Mouse (Mus musculus) hindbrain, postnatal 0 days (tissue): ENCODE data around the gene Pou4f1. TPM values are rescaled to one million over a fixed set of nuclear protein-coding genes. Genes with fewer than 3 reads are reported as not detected.

Experiments used
- ATAC-seq: fragments of 200-750 bp; cut with Nextera tagmentation; 2 replicates; pipeline ENCODE4 v1.8.0; 2017; ENCODE audit warnings: mild to moderate bottlenecking, moderate TSS enrichment, moderate library complexity
- DNase-seq: peaks from one replicate; pipeline ENCODE4 v3.0.0-alpha.2; 2015; ENCODE audit warnings: low spot score
- H3K27ac ChIP-seq: fragments of 300-500 bp; sonication (generic); 2 replicates; pipeline ENCODE4 v1.5.1; 2014; ENCODE audit warnings: mild to moderate bottlenecking
- H3K27me3 ChIP-seq: fragments of 300-500 bp; sonication (generic); 2 replicates; pipeline ENCODE4 v1.6.1; 2014; ENCODE audit warnings: low read length, mixed read lengths; ENCODE audit not compliant: insufficient read depth
- H3K36me3 ChIP-seq: fragments of 300-500 bp; sonication (generic); 2 replicates; pipeline ENCODE4 v1.6.1; 2014; ENCODE audit warnings: low read length, mixed read lengths; ENCODE audit not compliant: insufficient read depth
- H3K4me1 ChIP-seq: fragments of 300-500 bp; sonication (generic); 2 replicates; pipeline ENCODE4 v1.6.1; 2014; ENCODE audit warnings: antibody characterized with exemption, low read length, mixed read lengths; ENCODE audit not compliant: insufficient read depth
- H3K4me2 ChIP-seq: fragments of 300-500 bp; sonication (generic); 2 replicates; pipeline ENCODE4 v1.6.1; 2014; ENCODE audit warnings: low read depth, mild to moderate bottlenecking, low read length, moderate library complexity, mixed read lengths
- H3K4me3 ChIP-seq: fragments of 300-500 bp; sonication (generic); 2 replicates; pipeline ENCODE4 v1.5.1; 2014; ENCODE audit warnings: low read length
- H3K9ac ChIP-seq: fragments of 300-500 bp; sonication (generic); replicated peaks from 2 replicates; pipeline ENCODE4 v1.6.1; 2014; ENCODE audit warnings: mild to moderate bottlenecking, low read length, moderate library complexity, mixed read lengths
- H3K9me3 ChIP-seq: fragments of 300-500 bp; sonication (generic); 2 replicates; pipeline ENCODE4 v1.6.1; 2016; ENCODE audit warnings: low read length, mixed read lengths
- CTCF ChIP-seq: IDR thresholded peaks from 2 replicates; pipeline ENCODE4 v1.5.1; 2016; ENCODE audit warnings: antibody characterized with exemption, control low read depth, low read depth
- WGBS: fragments of 180-500 bp; shearing (Covaris S2); extraction: QIAGEN DNeasy Blood & Tissue Kit; methylation state at CpG from one replicate; pipeline ENCODE4 v1.1.7; 2014; 5-methylcytosine and 5-hydroxymethylcytosine counted together
- polyA plus RNA-seq: library from polyadenylated mRNA; unstranded; fragments of >200 nt; fragmentation: Nextera tagmentation; extraction: Ambion mirVana; gene quantifications from 2 replicates; pipeline ENCODE4 v1.2.1, GENCODE M21; 2015
- total RNA-seq: library from RNA; depleted of rRNA; stranded (reverse); fragments of >200 nt; gene quantifications from 2 replicates; pipeline ENCODE4 v1.2.3, GENCODE M21; 2014; rRNA removed

The Pou4f1 gene
- total and polyA plus RNA-seq, 2 experiments from 2014 or later = 7.7 to 19.0 TPM

DNA sequence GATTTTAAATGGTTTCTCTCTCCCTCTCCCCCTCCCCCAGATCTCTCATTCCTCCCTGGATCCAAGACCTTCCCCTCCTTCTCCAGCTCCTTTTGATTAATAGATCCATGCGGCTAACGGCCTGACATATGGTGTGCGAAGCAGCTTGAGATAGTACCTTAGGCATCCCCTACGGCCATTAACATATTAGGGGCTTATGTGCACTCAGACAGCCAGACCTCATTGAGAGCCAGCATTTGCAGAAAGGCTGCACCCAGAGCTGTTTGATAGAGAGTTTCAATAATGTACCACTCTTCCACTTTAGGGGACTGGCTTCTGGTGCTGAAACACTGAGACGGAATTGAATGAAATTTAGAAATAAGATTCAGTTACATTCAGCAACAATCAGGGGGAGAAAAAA is 10.8 kb downstream of the Pou4f1 start:
- peak; percentile 41 for DNase-seq
- no peak overlapping the region for H3K4me3 ChIP-seq
- H3K27me3 ChIP-seq = peaks cover 64% of the 10 kb centered on the region
- no peak overlapping the region for H3K9ac ChIP-seq
- ATAC-seq = no peak; the same call in 1 of the 2 replicates
- no peak overlapping the region for H3K27ac ChIP-seq
- no peak for TF ChIP-seq CTCF
- no peak overlapping the region for H3K4me2 ChIP-seq
- WGBS = 3% methylated on average over 5 of the region's 5 CpGs
- no peaks in the 10 kb centered on the region for H3K4me1 ChIP-seq
- no peaks in the 10 kb centered on the region for H3K9me3 ChIP-seq
- H3K36me3 ChIP-seq = no peaks in the 10 kb centered on the region

DNA sequence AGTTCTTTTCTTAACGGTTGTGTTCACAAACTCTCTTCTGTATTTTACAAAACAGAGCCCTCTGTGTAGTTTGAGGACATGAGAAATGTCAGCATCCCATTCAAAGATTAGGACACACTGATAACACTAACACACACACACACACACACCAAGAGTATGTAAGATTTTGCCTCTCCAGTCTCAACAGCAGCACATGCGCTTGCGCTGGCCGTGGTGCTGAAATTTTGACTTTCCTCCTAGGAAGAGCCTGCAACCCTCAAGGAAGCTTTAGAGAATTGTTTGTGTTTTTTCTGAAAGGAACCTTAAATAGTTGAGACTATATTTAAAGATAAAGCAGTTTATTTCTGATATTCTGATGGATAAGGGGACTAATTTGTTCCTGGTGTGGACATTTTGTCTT is 14.0 kb downstream of the Pou4f1 start:
- no peak overlapping the region for H3K4me3 ChIP-seq
- peaks cover 60% of the 10 kb centered on the region for H3K27me3 ChIP-seq
- 28% methylated on average over 4 of the region's 4 CpGs for WGBS
- H3K9ac ChIP-seq = no peak overlapping the region
- H3K27ac ChIP-seq = no peak overlapping the region
- H3K36me3 ChIP-seq = no peaks in the 10 kb centered on the region
- TF ChIP-seq CTCF = no peak
- no peaks in the 10 kb centered on the region for H3K4me1 ChIP-seq
- ATAC-seq (no peak), DNase-seq (peak; percentile 65)
- H3K9me3 ChIP-seq = no peaks in the 10 kb centered on the region
- H3K4me2 ChIP-seq = no peak overlapping the region

DNA sequence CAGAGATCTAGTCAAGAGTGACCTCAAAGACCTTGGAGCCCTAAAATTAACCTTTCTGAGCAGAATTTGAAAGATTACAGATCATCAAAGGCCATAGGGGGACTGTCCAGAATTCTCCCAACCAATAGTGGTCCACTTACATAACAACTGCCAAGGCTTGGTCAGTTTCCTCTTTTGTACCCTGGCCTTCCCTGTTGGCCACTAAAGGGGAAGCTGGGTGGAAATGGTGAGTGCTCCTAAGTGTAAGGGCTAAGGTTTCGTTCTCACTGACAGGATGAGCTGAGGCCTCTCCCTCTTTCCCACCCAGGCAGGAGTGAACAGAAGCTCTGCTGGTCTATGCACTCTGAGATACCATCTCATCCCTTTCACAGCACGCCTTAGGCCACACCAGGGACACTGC is 33.5 kb downstream of the Pou4f1 start:
- Histone ChIP-seq H3K4me3 (no peak overlapping the region), H3K36me3 (no peaks in the 10 kb centered on the region), H3K27me3 (no peaks in the 10 kb centered on the region), H3K4me1 (no peaks in the 10 kb centered on the region), H3K4me2 (no peak overlapping the region), H3K27ac (no peak overlapping the region), H3K9ac (no peak overlapping the region), H3K9me3 (no peaks in the 10 kb centered on the region)
- no peak for TF ChIP-seq CTCF
- ATAC-seq (no peak), DNase-seq (no peak)
- 73% methylated on average over 2 of the region's 2 CpGs for WGBS

DNA sequence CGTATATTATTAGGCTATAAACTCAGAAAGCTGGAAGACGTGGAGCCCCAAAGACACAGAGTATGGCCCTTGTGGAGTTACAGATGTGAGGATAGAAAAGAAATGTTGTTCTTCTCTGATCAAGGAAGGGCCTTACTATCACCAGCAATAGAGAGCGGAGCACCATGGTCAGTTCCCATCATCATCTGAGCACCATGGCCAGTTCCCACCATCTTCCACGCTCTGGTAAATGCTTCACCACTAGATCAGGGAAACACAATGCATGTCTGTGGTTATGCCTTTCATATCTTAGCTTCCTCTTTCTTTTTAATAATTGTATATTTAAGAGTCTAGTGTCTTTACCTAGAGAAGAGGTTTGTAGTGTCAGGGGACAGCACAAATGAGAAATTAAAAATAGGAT is 37.0 kb downstream of the Pou4f1 start:
- 84% methylated on average over 4 of the region's 4 CpGs for WGBS
- no peak overlapping the region for H3K9ac ChIP-seq
- DNase-seq (no peak), ATAC-seq (no peak)
- no peak overlapping the region for H3K27ac ChIP-seq
- TF ChIP-seq CTCF = no peak
- H3K4me2 ChIP-seq = no peak overlapping the region
- no peaks in the 10 kb centered on the region for H3K27me3 ChIP-seq
- H3K9me3 ChIP-seq = no peaks in the 10 kb centered on the region
- H3K4me3 ChIP-seq = no peak overlapping the region
- H3K4me1 ChIP-seq = no peaks in the 10 kb centered on the region
- H3K36me3 ChIP-seq = no peaks in the 10 kb centered on the region

DNA sequence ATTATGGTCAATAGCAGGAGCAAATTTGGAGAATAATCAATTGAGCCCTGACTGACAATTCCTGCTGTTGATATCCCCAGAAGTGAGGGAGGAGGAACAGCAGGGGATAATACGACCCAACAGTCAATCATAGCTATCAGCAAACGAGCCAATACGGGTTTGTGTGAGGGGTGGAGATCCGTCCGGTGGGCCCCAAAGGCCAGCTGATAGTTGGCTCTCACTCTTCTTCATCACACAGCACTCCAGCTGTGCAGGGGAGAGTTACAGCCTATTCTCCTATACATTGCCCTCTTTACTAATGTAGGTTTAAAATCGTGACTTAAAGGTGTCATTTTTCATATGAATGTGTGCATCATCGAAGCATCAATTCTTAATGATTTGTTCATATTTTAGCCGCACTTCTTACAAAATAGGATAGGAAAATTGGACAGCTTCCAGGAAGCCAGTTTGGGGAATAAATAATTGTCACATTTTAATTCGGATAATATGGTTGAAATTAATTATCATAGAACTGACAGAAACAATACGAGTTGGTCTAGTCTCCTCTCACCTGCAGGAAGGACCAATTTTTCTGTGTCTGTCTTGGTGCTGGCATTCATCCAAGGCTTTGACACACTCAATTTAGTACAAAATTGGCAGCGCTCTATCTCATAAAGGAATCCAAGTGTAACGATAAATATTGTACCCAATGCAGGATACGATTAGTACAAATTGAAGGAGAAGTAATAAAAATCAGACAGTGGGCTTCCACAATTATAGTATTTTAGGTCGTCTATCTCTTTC is 43.9 kb downstream of the Pou4f1 start:
- Histone ChIP-seq H3K9me3 (no peaks in the 10 kb centered on the region), H3K27me3 (no peaks in the 10 kb centered on the region), H3K4me3 (no peak overlapping the region), H3K4me1 (no peaks in the 10 kb centered on the region), H3K27ac (no peak overlapping the region), H3K36me3 (no peaks in the 10 kb centered on the region), H3K9ac (no peak overlapping the region), H3K4me2 (no peak overlapping the region)
- DNase-seq = peak; percentile 63
- TF ChIP-seq CTCF = no peak
- no peak for ATAC-seq
- WGBS = 33% methylated on average over 14 of the region's 14 CpGs

Other genes with a start within 250 kb of the Pou4f1 start
- 6.9 and 11.0 TPM in 2 replicates for gene Rnf219, start 54.6 kb upstream of the Pou4f1 start, total RNA-seq
- gene Rnf219, start 54.6 kb upstream of the Pou4f1 start, polyA plus RNA-seq = 21.4 and 27.7 TPM in 2 replicates